Mouse (Mus musculus) stomach, postnatal 0 days (tissue): ENCODE measurements around the gene Hcrtr2. TPM values are rescaled to one million over a fixed set of nuclear protein-coding genes. Genes with fewer than 3 reads are reported as not detected.

Experiments
- ATAC-seq: fragments of 200-750 bp; cut with Nextera tagmentation; 2 replicates; pipeline ENCODE4 v1.8.0; 2017; ENCODE audit not compliant: low FRiP score, low TSS enrichment
- DNase-seq: peaks from one replicate; pipeline ENCODE4 v3.0.0-alpha.2; 2016; ENCODE audit warnings: low spot score
- H3K27ac ChIP-seq: fragments of 300-500 bp; sonication (generic); replicated peaks from 2 replicates; pipeline ENCODE4 v1.5.1; 2014; ENCODE audit warnings: mild to moderate bottlenecking, control low read depth
- H3K27me3 ChIP-seq: fragments of 300-500 bp; sonication (generic); 2 replicates; pipeline ENCODE4 v1.6.1; 2014; ENCODE audit warnings: low read length; ENCODE audit not compliant: control insufficient read depth, insufficient read depth
- H3K36me3 ChIP-seq: fragments of 300-500 bp; sonication (generic); 2 replicates; pipeline ENCODE4 v1.6.1; 2014; ENCODE audit warnings: low read length, mixed read lengths; ENCODE audit not compliant: control insufficient read depth, insufficient read depth
- H3K4me1 ChIP-seq: fragments of 300-500 bp; sonication (generic); replicated peaks from 2 replicates; pipeline ENCODE4 v1.6.1; 2014; ENCODE audit warnings: antibody characterized with exemption; ENCODE audit not compliant: control insufficient read depth, insufficient read depth
- H3K4me2 ChIP-seq: fragments of 300-500 bp; sonication (generic); replicated peaks from 2 replicates; pipeline ENCODE4 v1.6.1; 2014; ENCODE audit warnings: low read depth, mild to moderate bottlenecking, control low read depth, moderate library complexity
- H3K4me3 ChIP-seq: fragments of 300-500 bp; sonication (generic); 2 replicates; pipeline ENCODE4 v1.5.1; 2014; ENCODE audit warnings: low read depth, low read length, control low read depth
- H3K9ac ChIP-seq: fragments of 300-500 bp; sonication (generic); 2 replicates; pipeline ENCODE4 v1.6.1; 2014; ENCODE audit warnings: mild to moderate bottlenecking, low read length, control low read depth, mixed read lengths
- H3K9me3 ChIP-seq: fragments of 300-500 bp; sonication (generic); 2 replicates; pipeline ENCODE4 v1.6.1; 2016; ENCODE audit warnings: low read length; ENCODE audit not compliant: control insufficient read depth
- CTCF ChIP-seq: IDR thresholded peaks from 2 replicates; pipeline ENCODE4 v1.5.1; 2016; ENCODE audit warnings: antibody characterized with exemption, low read depth, mild to moderate bottlenecking, moderate library complexity
- EP300 ChIP-seq: optimal IDR thresholded peaks from 2 replicates; pipeline ENCODE3; 2016; ENCODE audit warnings: antibody characterized with exemption
- WGBS: fragments of 180-500 bp; shearing (Covaris S2); extraction: QIAGEN DNeasy Blood & Tissue Kit; methylation state at CpG from one replicate; pipeline ENCODE4 v1.1.7; 2014; 5-methylcytosine and 5-hydroxymethylcytosine counted together
- polyA plus RNA-seq: library from polyadenylated mRNA; unstranded; fragments of >200 nt; fragmentation: Nextera tagmentation; extraction: Ambion mirVana; gene quantifications from 2 replicates; pipeline ENCODE4 v1.2.1, GENCODE M21; 2015

Hcrtr2 gene
- polyA plus RNA-seq, 1 experiment from 2014 or later, result 0.04 TPM

GRCm38 (mm10) chr9:76323186-76323701 is 412 bp downstream of the Hcrtr2 start:
- H3K4me3 ChIP-seq, result peak overlapping the region; percentile 39
- H3K27me3 ChIP-seq, result no peaks in the 10 kb centered on the region
- H3K9me3 ChIP-seq, result no peaks in the 10 kb centered on the region
- TF ChIP-seq EP300 (no peak), CTCF (no peak)
- ATAC-seq (no peak), DNase-seq (peak; percentile 28)
- H3K4me2 ChIP-seq, result peak overlapping the region; percentile 77
- no peaks in the 10 kb centered on the region for H3K36me3 ChIP-seq
- peak overlapping the region; percentile 27 for H3K9ac ChIP-seq
- H3K27ac ChIP-seq, result no peak overlapping the region
- under 1% methylated on average over 29 of the region's 29 CpGs for WGBS
- H3K4me1 ChIP-seq, result no peaks in the 10 kb centered on the region

DNA sequence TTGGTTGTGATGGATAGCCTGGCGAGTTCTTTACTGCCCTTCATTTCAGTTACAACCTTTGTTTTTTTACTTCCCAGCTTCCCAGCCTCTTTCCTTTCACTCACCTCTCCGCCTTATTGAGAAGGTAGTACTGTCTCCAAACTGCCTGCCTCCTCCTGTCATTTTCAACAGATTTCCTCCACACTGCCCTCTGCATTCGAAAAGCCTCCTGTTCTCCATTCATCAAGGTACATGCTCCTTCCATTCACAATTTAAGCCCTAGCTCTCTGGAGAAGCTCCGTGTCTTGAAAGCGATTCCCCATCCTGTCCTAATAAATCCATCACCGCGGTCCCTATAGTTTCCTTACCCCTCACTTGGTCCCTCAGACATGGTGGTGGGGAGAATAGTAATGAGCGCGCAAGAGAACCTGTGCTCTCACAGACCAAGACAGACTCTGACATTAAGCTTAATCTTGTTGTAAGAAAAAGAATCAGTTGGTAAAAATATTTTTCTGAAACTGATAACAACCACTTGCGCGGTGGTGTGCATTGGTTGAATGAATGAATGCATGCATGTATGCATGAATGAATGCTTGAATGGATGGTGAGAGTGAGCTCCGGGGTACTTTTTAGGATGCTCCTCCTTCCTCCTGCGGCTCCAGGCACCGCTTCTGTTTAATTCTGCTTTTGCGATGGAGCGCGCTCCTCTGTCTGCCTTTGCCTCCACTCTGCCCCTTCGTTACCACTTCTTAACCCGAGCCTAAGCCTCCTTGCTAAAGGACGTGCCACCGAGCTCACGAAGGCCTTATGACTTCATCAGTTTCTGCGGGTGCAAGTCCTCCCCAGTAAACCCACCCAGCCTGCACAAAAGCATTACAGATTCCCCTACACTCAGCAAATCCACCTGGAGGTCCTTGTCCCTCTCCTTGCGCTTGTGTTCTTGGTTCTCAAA is 1.3 kb downstream of the Hcrtr2 start:
- TF ChIP-seq EP300 (no peak), CTCF (no peak)
- H3K9ac ChIP-seq, result 0 out of 2 replicates have a peak overlapping the region, but pooled peaks have one; percentile 27
- DNase-seq (peak; percentile 13), ATAC-seq (no peak)
- H3K27ac ChIP-seq, result no peak overlapping the region
- WGBS, result 8% methylated on average over 24 of the region's 24 CpGs
- H3K36me3 ChIP-seq, result no peaks in the 10 kb centered on the region
- peak overlapping the region; percentile 77 for H3K4me2 ChIP-seq
- no peaks in the 10 kb centered on the region for H3K9me3 ChIP-seq
- H3K4me3 ChIP-seq, result peak overlapping the region; percentile 39
- H3K4me1 ChIP-seq, result no peaks in the 10 kb centered on the region
- no peaks in the 10 kb centered on the region for H3K27me3 ChIP-seq

GRCm38 (mm10) chr9:76321589-76321988 is 2.1 kb downstream of the Hcrtr2 start:
- no peaks in the 10 kb centered on the region for H3K9me3 ChIP-seq
- TF ChIP-seq EP300 (no peak), CTCF (no peak)
- H3K4me1 ChIP-seq, result no peaks in the 10 kb centered on the region
- no peak overlapping the region for H3K4me2 ChIP-seq
- ATAC-seq, result no peak
- no peak overlapping the region for H3K9ac ChIP-seq
- no peak overlapping the region for H3K4me3 ChIP-seq
- 66% methylated on average over 4 of the region's 4 CpGs for WGBS
- no peaks in the 10 kb centered on the region for H3K36me3 ChIP-seq
- H3K27me3 ChIP-seq, result no peaks in the 10 kb centered on the region
- no peak overlapping the region for H3K27ac ChIP-seq
- DNase-seq, result no peak

DNA sequence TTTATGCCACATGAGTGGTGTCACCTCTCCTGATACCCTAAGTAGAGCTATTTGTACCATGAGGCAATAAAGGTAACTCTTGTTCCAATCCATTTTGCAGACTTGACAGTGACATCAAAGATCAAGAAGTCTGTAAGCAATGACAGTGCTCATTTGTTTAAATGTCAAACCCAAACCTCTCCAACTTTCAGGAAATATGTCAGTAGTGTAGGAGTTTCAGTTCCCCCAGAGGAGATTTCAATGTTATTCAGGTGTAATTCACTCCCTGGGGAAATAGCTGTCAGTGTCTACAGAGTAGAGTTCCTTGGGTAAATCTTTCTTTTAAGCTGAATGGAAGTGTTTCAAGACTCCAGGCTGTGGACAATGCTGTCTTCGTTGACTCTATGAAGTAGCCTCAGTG is 2.9 kb downstream of the Hcrtr2 start:
- DNase-seq, result no peak
- Histone ChIP-seq H3K9ac (no peak overlapping the region), H3K27ac (no peak overlapping the region), H3K4me3 (no peak overlapping the region), H3K4me1 (no peaks in the 10 kb centered on the region), H3K27me3 (no peaks in the 10 kb centered on the region), H3K4me2 (no peak overlapping the region), H3K9me3 (no peaks in the 10 kb centered on the region), H3K36me3 (no peaks in the 10 kb centered on the region)
- TF ChIP-seq EP300, result no peak
- no peak for TF ChIP-seq CTCF
- no peak for ATAC-seq
- 71% methylated on average over 1 of the region's 1 CpGs for WGBS

DNA sequence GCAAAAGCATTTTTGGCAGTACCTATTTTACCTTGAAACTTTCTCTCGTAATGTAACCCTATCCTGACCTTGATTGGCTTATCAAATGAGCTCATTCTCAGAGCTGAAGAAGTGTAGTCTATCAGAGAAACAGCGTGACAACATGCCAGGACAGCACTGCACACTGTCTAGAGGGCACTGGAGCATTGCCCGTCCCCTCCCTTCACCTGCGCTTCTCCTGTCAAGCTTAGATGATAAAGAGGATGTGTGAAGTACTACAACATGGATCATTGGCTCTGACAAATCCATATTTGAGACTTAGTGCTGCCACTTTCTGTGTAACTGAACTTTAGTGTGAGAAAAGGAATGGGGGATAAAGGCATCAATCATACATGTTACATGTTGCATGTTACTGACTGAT is 5.4 kb downstream of the Hcrtr2 start:
- no peak overlapping the region for H3K27ac ChIP-seq
- H3K4me3 ChIP-seq, result no peak overlapping the region
- WGBS, result 63% methylated on average over 4 of the region's 4 CpGs
- H3K4me1 ChIP-seq, result no peaks in the 10 kb centered on the region
- H3K36me3 ChIP-seq, result no peaks in the 10 kb centered on the region
- DNase-seq, result no peak
- ATAC-seq, result no peak
- no peak overlapping the region for H3K4me2 ChIP-seq
- H3K27me3 ChIP-seq, result no peaks in the 10 kb centered on the region
- no peak overlapping the region for H3K9ac ChIP-seq
- no peak for TF ChIP-seq CTCF
- no peak for TF ChIP-seq EP300
- no peaks in the 10 kb centered on the region for H3K9me3 ChIP-seq

GRCm38 (mm10) chr9:76315096-76315495 is 8.6 kb downstream of the Hcrtr2 start:
- no peak for ATAC-seq
- no peak for TF ChIP-seq EP300
- TF ChIP-seq CTCF, result no peak
- no peaks in the 10 kb centered on the region for H3K36me3 ChIP-seq

More at GRCm38 (mm10) chr9:76315096-76315495, 8.6 kb downstream of the Hcrtr2 start:
- no peaks in the 10 kb centered on the region for H3K27me3 ChIP-seq
- no peak for DNase-seq
- H3K27ac ChIP-seq, result no peak overlapping the region
- H3K9me3 ChIP-seq, result no peaks in the 10 kb centered on the region
- no peaks in the 10 kb centered on the region for H3K4me1 ChIP-seq
- H3K4me2 ChIP-seq, result no peak overlapping the region
- H3K9ac ChIP-seq, result no peak overlapping the region
- H3K4me3 ChIP-seq, result no peak overlapping the region
